Mouse (Mus musculus) left cerebral cortex, adult 8-10 months (tissue): ENCODE results near the gene Efna4. TPM values are rescaled to one million over a fixed set of nuclear protein-coding genes. Genes with fewer than 3 reads are reported as not detected.

ENCODE experiments used
- DNase-seq, 2 experiments: peaks; one replicate each; pipeline ENCODE4 v3.0.0; 2022; ENCODE audit warnings: low spot score in 2 of 2
- total RNA-seq, 4 experiments: library from RNA; stranded (reverse); gene quantifications; 2 replicates each; pipeline ENCODE4 v1.2.4; 2022

Gene Efna4
- under 1 TPM in 3 of 4 experiments, not detected in 1; 0.22 to 0.46 (median 0.30) TPM for total RNA-seq

DNA sequence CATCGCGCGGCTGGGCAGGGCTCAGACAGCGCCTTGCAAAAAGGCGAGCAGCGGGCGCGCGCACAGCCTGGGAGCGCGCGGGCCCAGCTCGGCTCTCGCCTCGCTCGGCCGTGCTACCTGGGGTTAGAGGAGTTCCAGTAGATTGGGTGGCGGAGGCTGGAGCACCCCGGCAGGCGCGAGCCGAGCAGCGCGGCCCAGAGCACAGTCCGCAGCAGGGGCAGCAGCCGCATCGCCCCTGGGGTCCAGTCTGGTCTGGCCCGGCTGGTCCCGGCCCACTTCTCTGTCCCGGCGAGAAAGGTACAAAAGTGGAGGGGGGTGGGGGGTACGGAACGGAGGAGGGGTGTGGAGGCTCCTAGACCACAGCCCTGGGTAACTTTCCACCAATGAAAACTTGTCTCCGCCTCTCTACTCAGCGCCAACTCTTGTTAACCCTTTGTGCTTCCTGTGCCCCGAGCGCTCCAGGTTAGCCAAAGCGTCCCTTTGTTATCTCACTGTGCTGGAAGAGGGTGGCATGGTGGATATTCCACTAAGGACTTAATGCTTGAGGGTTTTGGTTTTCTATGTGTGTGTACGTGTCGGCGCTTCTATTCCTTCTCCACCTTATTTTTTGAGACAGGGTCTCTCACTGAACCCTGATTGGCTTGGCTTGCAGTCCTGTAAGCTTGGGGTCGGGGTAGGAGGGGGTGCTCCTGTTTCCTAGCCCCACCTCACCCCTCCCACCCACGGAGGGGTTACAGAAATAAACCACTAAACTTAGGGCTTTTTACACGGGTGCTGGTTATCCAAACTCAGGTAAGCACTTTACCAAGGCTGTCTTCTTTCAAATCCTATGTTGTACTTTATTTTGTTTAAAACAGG is at the start of gene Efna4:
TSS of gene Efna4 (minus strand) at position 308 of the 858 bp plus-strand sequence.
- no peak for DNase-seq

DNA sequence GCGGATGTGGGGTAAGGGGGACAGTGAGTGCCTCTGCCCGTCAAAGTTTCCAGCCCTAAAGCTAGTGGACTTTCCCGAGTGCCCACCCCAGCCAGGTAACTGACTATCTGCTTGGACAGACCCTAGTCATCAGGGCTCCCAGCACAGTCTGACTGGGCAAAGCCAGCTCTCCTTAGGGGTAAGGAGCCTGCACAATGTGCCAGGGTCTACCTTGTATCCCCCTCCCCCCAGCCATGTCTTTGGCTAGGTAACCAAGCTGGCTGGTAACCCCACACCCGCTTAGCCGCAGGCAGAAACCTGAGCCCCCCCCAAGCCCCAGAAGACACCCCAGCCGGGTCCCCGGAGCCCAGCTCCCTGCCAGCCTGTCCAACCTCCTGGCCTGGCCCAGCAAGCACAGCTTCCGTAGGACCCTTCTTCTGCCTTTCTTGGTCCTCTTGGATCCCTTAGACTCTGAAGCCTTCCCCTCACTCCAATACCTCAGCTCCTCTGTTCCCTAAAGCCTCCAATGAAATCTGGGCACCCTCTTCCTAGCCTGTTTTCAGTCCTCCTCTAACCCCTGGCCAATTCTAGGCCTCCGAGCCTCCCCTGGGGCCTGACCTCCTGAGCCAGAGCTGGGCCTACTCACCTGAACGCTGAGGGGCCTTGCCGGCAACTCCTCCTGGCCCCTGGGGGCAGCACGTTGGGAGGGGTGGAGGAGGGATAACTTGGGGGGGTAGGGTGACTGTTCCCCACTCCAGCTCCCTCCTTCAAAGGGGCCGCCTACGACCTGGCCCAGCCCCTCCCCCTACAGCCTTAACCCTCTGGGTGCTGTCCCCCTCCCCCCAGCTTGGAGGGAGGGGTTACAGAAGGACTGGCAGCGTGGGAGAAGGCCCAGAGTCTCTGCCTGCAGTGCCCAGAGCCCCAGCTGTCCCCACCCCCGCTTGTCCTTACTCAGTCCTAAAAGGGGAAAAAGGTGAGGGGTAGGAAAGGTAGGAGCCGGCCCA is 48.9 kb upstream of the Efna4 start:
- no peak for DNase-seq

GRCm38 (mm10) chr3:89385451-89385850 is 47.6 kb upstream of the Efna4 start:
- no peak for DNase-seq

GRCm38 (mm10) chr3:89384331-89385076 is 46.7 kb upstream of the Efna4 start:
- no peak for DNase-seq

DNA sequence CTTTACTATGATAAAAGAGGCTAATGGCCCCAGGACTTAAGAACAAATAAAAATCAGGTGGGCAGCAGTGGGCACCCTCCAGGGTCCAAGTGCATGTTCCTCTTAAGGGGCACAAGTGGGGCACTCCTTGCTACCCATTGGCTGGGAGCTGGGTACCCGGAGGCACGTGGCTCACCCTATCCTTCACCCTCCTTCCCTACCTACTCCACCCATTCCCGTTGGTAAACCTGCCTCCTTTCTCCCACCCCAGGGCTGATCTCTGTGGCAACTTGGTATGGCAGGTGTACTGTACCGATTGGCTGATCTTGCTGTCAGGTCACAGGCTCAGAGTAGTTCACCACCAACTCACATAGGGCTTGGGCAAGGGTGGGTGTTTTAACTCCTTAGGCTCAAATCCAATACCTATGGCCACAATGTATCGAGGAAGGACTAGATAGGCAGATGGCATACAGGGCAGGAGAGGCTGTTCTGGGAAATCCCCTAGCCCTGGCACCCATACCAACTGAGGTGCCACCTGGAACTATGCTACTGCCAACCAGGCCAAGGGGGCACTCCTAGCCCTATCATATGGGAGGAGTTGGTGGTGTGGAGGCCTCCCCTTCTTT is 45.9 kb upstream of the Efna4 start:
- DNase-seq, result no peak

- no peak for DNase-seq
Measured at GRCm38 (mm10) chr3:89382950-89383349, 45.1 kb upstream of the Efna4 start.

GRCm38 (mm10) chr3:89382033-89382882 is 44.4 kb upstream of the Efna4 start:
- DNase-seq, result no peak

GRCm38 (mm10) chr3:89381233-89381632 is 43.4 kb upstream of the Efna4 start:
- DNase-seq, result no peak

- DNase-seq, result no peak
Measured at GRCm38 (mm10) chr3:89380711-89381110, 42.9 kb upstream of the Efna4 start.

GRCm38 (mm10) chr3:89380291-89380690 is 42.5 kb upstream of the Efna4 start:
- no peak for DNase-seq

- DNase-seq, result no peak
Measured at GRCm38 (mm10) chr3:89379388-89380131, 41.7 kb upstream of the Efna4 start.

DNA sequence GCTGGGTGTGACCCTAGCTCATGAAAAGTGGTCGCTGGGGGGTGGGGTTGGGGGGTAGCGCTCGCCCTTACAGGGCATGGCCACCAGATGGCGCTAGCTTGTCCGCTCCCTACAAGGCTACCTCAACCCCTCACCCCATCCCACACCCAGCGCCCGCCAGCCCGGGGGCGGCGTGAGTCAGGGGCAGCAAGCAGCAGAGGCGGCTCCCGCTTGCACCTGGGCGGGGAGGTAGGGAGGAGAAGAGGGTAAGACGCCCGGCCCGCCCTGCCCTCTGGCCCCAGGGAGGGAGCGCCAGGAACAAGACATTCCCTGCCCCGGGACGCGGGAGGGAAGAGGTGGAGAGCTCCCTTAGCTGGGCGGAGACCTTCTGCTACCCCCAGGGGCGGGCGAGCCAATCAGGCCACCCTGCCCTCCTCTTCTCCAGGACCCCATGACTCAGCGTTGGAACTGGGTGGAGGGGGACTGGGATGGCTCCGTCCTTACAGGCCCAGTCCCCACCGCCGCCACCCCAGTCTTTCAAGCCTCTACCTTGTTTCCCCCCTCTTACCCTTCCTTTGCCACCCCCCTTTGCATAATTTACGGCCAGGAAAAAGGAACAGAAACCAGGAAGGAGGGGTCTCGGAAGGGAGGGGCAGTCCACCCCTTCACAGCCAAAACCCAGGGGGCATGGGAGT is 40.7 kb upstream of the Efna4 start:
- DNase-seq, result peak; percentile 59 to 64

GRCm38 (mm10) chr3:89377831-89378230 is 40.0 kb upstream of the Efna4 start:
- no peak for DNase-seq

DNA sequence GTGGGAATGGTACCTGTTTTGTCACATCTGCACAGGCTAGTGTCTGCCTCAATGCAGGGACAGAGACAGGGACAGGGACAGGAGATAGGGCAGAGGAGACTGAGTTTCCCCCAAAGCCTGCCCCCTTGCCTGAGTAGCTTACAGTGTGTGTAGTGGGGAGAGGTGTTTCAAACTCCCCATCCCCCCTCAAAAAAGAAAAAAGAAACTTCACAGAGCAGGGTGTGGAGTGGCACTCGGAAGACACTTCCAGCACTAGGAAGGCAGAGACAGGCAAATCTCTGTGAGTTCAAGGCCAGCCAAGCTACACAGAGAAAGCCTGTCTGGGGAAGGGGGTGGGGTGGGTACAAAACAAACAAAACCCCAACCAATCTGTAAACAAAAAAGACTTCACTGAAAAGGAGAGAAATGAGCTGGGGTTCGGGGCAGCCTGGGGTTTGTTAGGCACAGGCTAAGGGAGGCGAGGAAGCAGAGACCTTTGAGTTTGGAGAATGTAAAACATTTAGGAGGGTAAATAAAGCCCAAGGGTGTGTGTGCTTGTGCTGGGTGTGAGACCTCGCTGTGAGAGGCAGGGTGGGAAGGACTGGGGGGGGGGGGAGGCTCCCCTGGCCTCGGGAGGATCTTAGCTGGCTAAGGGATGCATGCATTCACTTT is 35.9 kb upstream of the Efna4 start:
- DNase-seq, result no peak

- no peak for DNase-seq
Measured at GRCm38 (mm10) chr3:89367338-89367737, 29.5 kb upstream of the Efna4 start.

- no peak for DNase-seq
Measured at GRCm38 (mm10) chr3:89365486-89366414, 27.9 kb upstream of the Efna4 start.

DNA sequence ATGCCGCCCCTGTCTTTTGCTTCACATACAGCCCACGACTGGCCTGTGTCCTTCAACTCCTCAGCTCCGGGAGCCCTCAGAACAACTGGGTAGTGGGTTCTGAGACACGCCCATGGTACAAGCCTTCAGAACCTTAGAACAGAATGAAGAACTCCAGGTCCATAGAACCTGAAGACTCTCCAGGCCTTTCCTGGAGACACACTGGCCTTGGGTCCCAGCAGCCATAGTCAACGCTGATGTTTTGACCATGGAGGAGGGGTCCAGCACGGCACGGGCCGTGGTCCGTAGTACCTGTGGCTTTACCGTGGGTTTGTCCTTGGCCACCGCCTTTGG is 27.3 kb upstream of the Efna4 start, which contains the start of gene Dcst1:
TSS of gene Dcst1 (minus strand) at position 101 of the 333 bp plus-strand sequence.
- DNase-seq, result no peak
